Mouse (Mus musculus): Measurements from ENCODE around the gene Mesp2. TPM values are rescaled to one million over a fixed set of nuclear protein-coding genes. Genes with fewer than 3 reads are reported as not detected.

Gene Mesp2
- total RNA-seq, 2 experiments from 2014 or later, result not detected

- peak overlapping the region; percentile 69 for H3K27ac ChIP-seq
Measured at GRCm38 (mm10) chr7:79858202-79858934, 47.8 kb downstream of the Mesp2 start.

GRCm38 (mm10) chr7:79858956-79859630 is 48.6 kb downstream of the Mesp2 start:
- Histone ChIP-seq H3K27ac (peak overlapping the region; percentile 69), H3K4me3 (no peak overlapping the region; the same call in 1 of the 2 replicates)
- no peak for DNase-seq
- no peak for TF ChIP-seq CTCF (IDR thresholded peaks at IDR 0.05)
- intact Hi-C loops (cut with DNase I), result no loop called here

More at GRCm38 (mm10) chr7:79858202-79858934, 47.8 kb downstream of the Mesp2 start:
- peak overlapping the region; percentile 45 for H3K4me3 ChIP-seq
- TF ChIP-seq CTCF (IDR thresholded peaks at IDR 0.05), result no peak
- peak; percentile 59 for DNase-seq
- intact Hi-C loops (cut with DNase I), result no loop called here

GRCm38 (mm10) chr7:79860811-79861210 is 50.3 kb downstream of the Mesp2 start, which contains the start of gene Anpep:
Gene Anpep (minus strand): TSS chr7:79861059.
- intact Hi-C loops (cut with DNase I), result no loop called here
- no peak within 1 kb of the TSS for H3K4me3 ChIP-seq
- H3K27ac ChIP-seq, result no peak within 1 kb of the TSS
- no peak for DNase-seq
- no peak for TF ChIP-seq CTCF (IDR thresholded peaks at IDR 0.05)

- DNase-seq, result no peak
- no peak overlapping the region for H3K27ac ChIP-seq
- no peak overlapping the region for H3K4me3 ChIP-seq
- no peak for TF ChIP-seq CTCF (IDR thresholded peaks at IDR 0.05)
- intact Hi-C loops (cut with DNase I), result no loop called here
Measured at GRCm38 (mm10) chr7:79861794-79862193, 51.3 kb downstream of the Mesp2 start.

Other genes starting within 250 kb of the Mesp2 start
- gene Rhcg, start 193.1 kb upstream of the Mesp2 start, total RNA-seq (2021), result not detected
- not detected for gene Ticrr, start 150.5 kb upstream of the Mesp2 start, total RNA-seq (2021)
- gene Kif7, start 95.0 kb upstream of the Mesp2 start, total RNA-seq (2021), result under 1 TPM; 0.54 to 0.56 TPM
- gene Plin1, start 77.8 kb upstream of the Mesp2 start, total RNA-seq (2021), result 1 to 10 TPM in 1 of 2 experiments, under 1 TPM in 1; 0.66 to 3.6 TPM
- gene Pex11a, start 67.6 kb upstream of the Mesp2 start, total RNA-seq (2021), result 10 to 100 TPM; 10.4 to 15.2 TPM
- under 1 TPM in 1 of 2 experiments, not detected in 1; 0.14 TPM for gene Wdr93, start 67.6 kb upstream of the Mesp2 start, total RNA-seq (2021)
- gene Mesp1, start 16.9 kb upstream of the Mesp2 start, total RNA-seq (2021), result not detected
- 1 to 10 TPM; 4.1 to 7.2 TPM for gene Anpep, start 50.3 kb downstream of the Mesp2 start, total RNA-seq (2021)
- 10 to 100 TPM; 17.1 to 19.0 TPM for gene Ap3s2, start 109.9 kb downstream of the Mesp2 start, total RNA-seq (2021)
- 1 to 10 TPM; 2.7 to 3.3 TPM for gene Arpin, start 124.6 kb downstream of the Mesp2 start, total RNA-seq (2021)
- gene Zfp710, start 214.1 kb downstream of the Mesp2 start, total RNA-seq (2021), result 10 to 100 TPM; 21.5 to 37.5 TPM